Mouse (Mus musculus): Measurements from ENCODE around the gene Tigd2.

DNA sequence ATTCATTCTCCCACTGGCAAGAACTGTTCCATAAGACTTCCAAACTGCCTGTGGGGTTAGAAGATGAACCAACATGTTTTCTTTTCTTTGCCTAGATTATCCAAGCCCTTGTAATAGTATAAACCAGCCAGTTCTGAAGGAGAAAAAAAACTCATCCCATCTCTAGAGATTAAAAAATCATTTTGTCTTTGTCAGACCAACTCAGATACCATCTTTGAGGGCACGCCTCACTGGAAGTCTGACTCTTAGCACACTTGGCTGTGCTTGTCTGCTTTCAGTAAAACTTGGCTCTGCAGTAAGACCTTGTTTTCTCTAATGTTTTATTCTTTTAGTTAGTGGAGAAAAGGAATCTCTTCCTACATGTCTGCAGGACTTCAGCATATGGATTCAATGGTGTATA is 18.7 kb upstream of the Tigd2 start:
- TF ChIP-seq POLR2A (IDR thresholded peaks at IDR 0.05; ENCODE audit: insufficient read depth, low read depth, low read length): no peak
- TF ChIP-seq CTCF (IDR thresholded peaks at IDR 0.05): no peak
- no peak for TF ChIP-seq EP300 (IDR thresholded peaks at IDR 0.05; ENCODE audit: insufficient read depth, low read depth, low read length)
